Mouse (Mus musculus) hematopoietic stem cell, adult 5-6 weeks (primary cell): Measurements from ENCODE around the gene Ssh2. TPM values are rescaled to one million over a fixed set of nuclear protein-coding genes. Genes with fewer than 3 reads are reported as not detected.

Source experiments
- ATAC-seq, 2 experiments: fragments of 125-278 bp in 1 of 2; replicated peaks in 1 of 2; 2 replicates each; pipeline ENCODE4 v1.8.0; 2016 to 2017; ENCODE audit warnings: inconsistent platforms in 2 of 2, mild to moderate bottlenecking in 2 of 2, moderate number of reproducible peaks in 2 of 2, low read depth in 1 of 2, moderate TSS enrichment in 1 of 2; ENCODE audit not compliant: low FRiP score in 2 of 2, poor library complexity in 2 of 2, severe bottlenecking in 2 of 2, insufficient read depth in 1 of 2, low TSS enrichment in 1 of 2
- total RNA-seq: library from RNA; stranded (forward); fragments of 172-1452, 232-1000 nt; gene quantifications from 2 replicates; pipeline ENCODE4 v1.2.3, GENCODE M21; 2017

Ssh2 gene
- total RNA-seq, 1 experiment from 2014 or later: 45.0 TPM

- ATAC-seq: no peak
Observed at GRCm38 (mm10) chr11:77418021-77418420, 201.9 kb downstream of the Ssh2 start.

- ATAC-seq: no peak
Observed at GRCm38 (mm10) chr11:77423175-77423859, 207.2 kb downstream of the Ssh2 start.

GRCm38 (mm10) chr11:77428446-77428845, 212.4 kb downstream of the Ssh2 start:
- no peak for ATAC-seq

DNA sequence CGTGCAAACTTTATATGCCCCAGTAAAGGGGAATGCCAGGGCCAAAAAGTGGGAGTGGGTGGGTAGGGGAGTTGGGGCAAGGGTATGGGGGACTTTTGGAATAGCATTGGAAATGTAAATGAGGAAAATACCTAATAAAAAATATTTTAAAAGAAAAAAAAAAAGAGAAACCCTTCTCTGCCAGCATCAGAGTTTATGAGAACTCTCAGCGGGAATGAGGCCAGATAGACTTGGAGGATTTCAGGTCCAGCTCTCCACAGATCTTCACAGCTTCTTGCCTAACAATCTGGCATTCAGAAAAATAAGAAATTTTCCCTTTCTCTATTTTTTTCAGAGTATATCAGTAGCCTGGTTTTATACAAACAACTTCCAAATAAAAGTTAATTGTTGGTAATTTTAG, 220.9 kb downstream of the Ssh2 start:
- no peak for ATAC-seq

DNA sequence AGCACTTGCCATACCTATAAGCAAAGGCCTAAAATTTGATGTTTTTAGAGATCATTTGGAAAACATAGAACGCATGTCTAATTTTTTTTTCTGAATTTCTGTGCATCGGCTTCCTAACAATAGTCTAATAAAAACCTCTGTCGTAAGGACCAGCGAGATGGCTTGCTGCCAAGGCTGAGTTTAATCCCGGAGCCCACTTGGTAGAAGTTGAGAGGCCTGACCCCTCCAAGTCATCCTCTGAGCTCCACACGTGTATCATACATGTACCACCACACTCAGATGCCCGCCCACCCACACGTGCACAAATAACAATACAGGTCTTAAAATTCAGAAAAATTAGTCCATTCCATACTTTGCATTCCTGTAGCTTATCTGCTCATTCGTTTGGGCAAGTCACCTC, 224.0 kb downstream of the Ssh2 start:
- ATAC-seq: no peak

DNA sequence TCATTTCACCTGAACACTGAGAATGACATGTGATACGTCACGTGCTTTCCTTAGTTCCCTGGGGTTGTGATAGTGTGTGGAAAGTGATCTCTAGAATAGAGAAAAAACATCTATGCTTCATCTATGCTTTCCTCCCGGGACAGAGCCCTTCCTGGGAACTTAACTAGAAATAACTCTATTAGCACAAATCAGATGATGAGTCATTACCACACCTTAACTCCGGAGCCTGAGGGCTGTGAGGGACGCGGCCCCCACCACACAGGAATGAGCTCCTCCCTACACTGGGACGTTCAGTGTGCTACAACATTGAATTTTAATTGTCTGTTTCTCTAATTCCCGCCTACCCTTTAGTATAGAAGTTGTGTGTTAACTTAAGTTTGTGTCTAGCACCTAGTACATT, 224.9 kb downstream of the Ssh2 start:
- no peak for ATAC-seq

- peak; percentile 19 to 37; a peak in 2 of 4 replicates for ATAC-seq
Observed at GRCm38 (mm10) chr11:77442186-77443170, 226.4 kb downstream of the Ssh2 start.

GRCm38 (mm10) chr11:77444939-77445338, 228.9 kb downstream of the Ssh2 start:
- ATAC-seq: no peak

DNA sequence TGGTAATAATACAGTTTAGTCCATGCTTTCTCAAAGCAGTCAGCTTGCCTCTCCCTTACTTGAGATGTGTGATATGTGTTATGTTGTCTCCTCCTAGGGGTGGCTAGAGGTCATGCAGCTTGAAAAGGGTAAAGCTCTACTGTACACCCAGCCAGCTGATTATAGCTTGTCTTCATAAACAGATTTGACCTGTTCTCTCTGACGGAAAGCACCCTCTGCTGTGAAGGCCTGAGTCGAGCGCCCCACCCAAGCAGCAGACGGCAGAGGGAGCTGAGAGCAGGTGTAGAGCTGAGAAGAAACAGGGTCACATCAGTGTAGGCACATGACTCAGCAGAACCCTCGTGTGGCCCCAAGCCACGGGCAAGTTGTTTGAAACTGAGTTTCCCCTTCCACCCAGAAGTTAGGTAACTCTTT, 230.5 kb downstream of the Ssh2 start:
- ATAC-seq: peak; percentile 72 to 80

DNA sequence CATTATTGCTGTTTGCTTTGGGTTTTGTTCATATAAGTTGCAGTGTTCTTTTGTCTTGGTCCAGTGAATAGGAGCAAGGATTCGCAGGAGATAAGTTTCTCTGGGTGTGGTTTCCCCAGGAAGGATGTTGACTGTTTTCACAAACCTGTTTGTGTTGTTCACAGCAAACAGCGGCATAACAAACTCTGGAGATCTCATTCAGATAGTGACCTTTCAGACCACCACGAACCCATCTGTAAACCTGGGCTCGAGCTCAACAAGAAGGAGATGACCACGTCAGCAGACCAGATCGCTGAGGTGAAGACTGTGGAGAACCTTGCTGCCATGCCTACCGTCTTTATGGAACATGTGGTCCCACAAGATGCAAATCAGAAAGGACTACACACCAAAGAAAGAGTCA, 233.1 kb downstream of the Ssh2 start:
- ATAC-seq: no peak

DNA sequence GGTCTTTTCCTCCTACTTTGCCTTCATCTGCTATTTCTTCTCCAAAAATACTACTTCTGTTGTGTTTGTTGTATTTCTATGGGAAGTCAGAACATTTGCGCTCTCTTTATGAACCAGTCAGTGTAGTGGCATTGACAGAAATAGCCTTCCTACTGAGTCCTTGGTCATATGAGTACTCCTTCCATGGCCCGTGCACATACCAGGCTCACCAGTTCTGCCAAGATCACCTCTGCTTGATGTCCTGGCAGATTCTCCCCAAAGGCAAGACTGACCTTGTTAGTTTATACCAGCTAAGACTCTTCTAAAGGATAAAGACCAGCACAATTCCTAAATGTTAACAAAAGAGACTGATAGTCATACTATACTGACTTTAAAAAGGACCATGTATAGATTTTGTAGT, 235.6 kb downstream of the Ssh2 start:
- no peak for ATAC-seq

- no peak for ATAC-seq
Observed at GRCm38 (mm10) chr11:77453388-77453787, 237.3 kb downstream of the Ssh2 start.

- ATAC-seq: no peak
Observed at GRCm38 (mm10) chr11:77455770-77456510, 239.9 kb downstream of the Ssh2 start.

- no peak for ATAC-seq
Observed at GRCm38 (mm10) chr11:77456866-77457265, 240.8 kb downstream of the Ssh2 start.

DNA sequence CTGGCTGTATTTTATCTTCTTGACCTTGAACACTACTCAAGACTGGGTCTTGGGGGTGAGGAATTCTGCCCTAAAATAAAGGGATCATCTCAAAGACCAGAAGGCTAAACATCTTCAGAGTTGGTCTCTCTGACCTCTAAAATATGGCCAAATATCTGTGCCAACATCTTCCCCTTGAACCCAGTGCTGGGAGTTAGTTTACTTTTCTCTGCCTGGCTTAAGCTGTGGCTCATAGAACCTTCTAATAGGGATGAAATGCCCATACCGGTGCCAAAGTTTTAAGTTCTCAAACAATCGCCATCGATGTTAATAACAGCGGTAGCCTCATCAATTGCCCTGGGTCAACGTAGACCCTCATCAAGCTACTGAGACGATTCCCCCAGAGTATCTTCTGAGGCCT, 245.8 kb downstream of the Ssh2 start:
- ATAC-seq: no peak

DNA sequence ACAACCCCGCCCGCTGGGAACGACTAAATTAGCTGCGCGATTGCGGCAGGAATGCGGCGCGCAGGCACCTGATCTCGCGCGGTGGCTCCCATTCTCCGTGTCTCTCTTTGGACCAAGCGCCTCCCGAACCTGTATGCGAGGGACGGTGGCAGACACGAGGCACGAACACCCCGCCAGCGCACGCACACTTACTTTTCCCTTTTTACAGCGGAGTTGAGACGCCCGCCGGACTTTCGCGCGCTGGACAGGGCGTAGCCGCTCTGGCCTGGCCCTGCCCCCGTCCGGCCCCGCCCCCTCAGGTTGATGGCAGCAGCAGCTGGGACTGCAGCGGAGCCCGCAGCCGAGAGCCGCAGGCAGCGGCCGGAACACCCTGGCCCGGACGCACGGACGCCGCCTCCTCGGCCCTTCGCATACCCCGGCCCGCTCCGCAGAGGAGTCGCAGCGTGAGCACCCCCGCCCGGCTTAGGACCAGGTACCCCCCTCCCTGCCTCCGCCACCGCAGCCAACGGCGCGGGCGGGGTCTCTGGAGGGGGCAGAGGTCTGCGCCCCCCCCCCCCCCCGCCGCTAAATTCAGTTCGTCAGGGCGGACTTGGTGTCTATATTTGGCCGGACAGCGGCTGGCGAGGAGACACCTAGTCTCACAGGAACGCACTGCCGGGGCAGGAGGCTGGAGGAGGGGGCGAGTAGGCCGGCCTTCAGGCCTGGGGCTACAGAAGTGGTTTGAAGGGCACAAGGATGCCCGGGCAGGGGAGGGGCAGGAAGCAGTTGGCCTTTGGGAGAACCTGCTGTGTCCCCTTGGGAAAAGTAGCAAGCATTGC, 246.4 kb downstream of the Ssh2 start, which contains the start of gene Coro6:
Coro6 (plus strand) TSS at position 129 of the 818 bp plus-strand sequence.
- ATAC-seq: peak in 1 of 2 experiments; percentile 26; a peak in 1 of 4 replicates

DNA sequence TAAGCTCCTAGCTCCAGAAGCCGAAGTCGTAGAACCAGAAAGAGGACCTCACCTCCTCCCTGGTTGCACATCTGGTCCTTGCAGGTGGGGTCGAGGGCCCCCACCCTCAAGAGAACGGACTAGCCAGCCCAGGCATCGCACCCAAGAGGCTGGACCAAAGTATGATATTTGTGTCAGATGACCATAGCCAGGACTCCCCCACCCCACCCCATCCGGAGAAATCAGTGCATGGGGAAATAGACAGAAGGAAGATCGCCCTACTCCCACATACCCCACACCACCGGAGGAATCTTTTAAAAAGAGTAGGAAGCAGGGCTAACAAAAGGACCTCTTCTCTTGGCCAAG, 247.0 kb downstream of the Ssh2 start:
- no peak for ATAC-seq
